Mouse (Mus musculus) heart, adult 11 months (tissue): ENCODE results near the gene Gm10142.
"Not testable (repeated sequence)": the region's sequence is repeated elsewhere in the genome, so short reads cannot be mapped to it uniquely, and the experiment has no call there.

ENCODE experiments used
- DNase-seq: peaks from one replicate; pipeline ENCODE4 v3.0.0; 2022

Gene Gm10142

DNA sequence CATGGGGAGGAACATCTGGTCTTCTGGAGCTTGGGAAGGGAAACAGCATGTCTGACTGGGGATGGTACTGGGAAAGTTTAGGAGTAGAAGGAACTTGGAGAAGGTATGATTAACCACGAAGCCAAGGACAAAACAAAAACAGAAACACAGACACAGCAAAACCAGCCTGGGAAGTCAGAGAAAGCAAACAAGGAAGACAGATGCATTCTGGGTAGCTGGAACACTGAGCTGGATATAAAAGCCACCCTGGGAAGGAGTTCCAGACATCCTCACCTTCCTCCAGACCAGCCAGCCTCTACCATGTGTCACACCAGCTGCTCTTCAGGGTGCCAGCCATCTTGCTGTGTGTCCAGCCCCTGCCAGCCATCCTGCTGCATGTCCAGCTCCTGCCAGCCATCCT, at the start of gene Gm10142:
Gm10142 (plus strand) TSS at position 301 of the 400 bp plus-strand sequence.
- DNase-seq, result no peak

DNA sequence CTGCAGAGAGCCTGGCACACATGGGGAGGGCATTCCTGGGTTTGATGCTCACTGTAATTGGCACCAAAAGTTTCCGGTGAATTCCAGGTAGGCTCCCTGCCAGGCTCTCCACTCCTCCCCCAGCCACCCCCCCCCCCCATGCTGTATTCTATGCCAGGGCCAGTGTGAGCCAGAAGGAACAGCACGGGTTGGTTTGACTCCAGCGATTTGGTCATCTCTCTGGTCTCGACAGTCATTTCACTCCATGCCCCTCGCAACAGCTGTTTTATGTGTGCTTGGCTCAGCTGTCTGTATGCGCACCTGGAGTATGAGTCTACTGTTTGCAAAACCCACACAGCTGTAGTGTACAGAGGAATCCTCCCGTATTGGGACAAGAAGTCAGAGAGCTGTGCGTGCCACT, 49.3 kb upstream of the Gm10142 start:
- no peak for DNase-seq

DNA sequence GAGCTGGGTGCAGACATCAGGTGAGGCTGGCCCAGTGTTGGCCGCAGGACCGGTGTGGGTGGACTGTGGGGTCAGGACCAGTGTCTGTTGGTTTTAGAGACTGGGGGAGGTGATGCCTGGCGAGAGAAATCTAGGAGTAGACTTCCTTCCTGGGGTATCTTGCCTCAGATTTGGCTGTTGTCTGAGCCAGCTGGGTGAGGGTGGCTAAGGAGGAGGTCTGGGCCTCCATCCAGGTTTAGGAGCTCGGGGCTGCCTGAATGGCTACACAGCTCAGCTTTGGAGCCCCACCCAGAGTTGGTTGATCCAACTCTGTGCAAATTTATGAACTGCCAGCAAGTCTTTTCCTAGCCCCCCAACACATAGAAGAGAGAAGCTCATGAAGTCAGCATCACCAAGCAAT, 48.2 kb upstream of the Gm10142 start:
- no peak for DNase-seq

DNA sequence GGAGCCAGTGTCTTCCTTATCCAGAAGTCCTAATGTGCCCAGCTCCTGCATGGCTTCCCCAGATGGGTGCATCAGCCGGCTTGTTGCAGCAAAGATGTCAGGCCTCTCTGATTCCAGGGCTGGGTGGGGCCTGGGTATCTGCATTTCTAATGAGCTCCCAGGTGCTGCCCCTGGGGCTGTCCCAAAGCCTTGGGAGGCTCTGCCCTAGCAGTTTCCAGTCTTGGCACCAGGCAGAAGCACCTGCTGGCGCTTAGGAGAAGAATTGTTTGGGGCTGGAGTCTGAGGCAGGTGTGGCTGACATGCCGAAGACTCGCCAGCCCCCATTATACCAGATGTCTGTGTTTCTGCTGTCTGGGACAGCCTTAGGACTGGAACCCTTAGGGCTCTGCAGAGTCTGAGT, 44.9 kb upstream of the Gm10142 start:
- no peak for DNase-seq

DNA sequence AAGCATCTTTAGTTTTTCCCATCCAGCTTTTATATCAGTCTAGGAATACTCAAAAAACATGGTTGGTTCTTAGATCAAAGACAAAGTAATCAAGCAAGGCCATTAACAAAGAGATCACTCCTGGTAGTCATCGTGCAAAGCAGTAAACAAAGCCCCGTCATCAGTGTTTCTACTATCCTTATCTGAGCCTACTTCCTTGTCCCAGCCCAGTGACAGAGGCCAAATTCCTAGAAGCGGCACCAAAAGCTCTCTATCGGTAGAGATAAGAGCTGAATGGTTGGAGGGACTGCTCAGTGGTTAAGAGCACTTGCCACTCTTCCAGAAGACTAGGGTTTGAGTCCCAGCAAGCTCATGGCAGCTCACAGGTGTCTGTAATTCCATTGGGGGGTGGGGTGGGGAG, 44.1 kb upstream of the Gm10142 start:
- DNase-seq, result no peak

DNA sequence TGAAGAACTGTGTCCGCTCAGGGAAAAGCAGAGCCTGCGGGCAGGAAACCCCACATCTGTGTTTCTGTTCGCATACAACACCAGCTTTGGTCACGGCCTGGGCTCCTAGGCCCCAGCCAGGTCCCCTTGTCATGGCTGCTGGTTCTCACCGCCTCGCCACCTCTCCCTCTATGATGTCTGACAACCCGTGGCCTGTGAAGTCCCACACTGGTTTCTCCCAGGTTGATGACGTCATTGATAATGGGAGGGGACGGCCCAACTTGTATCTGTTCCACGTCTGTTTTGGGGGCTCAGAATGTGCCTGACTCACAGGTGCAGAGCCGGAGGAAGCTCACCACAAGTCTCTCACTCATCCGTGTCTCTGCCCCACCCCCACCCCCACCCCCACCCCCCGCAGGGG, 41.8 kb upstream of the Gm10142 start:
- no peak for DNase-seq

DNA sequence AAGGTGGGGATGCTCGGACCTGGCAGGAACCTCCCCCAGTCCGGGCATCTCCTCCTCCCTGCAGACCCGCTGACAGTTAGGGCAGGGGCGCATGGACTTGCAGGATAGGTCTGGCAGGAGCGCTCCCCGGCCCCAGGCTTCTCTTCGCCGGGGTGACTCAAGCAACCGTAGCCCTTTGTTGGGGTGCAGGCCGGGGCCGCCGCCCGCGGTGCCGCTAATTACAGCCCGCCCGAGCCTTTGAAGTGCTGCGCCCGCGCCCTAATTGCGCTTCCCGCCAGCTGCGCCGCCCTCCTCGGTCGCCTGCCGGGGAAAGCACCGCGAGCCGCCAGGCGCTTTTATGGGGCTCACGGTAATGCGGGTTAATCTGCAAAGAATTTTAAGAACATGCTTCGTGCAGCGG, 38.0 kb upstream of the Gm10142 start:
- DNase-seq, result no peak

DNA sequence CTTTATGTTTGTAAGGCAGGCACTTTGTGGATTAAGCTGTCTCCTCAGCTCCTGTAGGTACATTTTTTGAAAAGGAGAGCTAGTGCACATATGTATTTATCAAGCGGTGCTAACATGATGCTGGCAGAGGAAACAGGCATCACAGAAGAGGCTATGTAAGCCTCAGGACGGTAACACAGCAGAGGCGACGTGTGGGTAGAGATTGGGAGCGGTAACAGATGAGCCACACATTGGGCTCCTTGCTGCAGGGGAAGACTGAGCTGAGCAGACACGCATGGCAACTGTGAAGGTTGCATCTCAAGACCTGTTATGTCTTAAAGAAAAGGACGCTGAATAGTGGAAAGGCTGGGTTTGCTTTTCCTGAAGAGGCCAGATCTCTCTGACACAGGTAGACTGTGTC, 32.6 kb upstream of the Gm10142 start:
- no peak for DNase-seq

DNA sequence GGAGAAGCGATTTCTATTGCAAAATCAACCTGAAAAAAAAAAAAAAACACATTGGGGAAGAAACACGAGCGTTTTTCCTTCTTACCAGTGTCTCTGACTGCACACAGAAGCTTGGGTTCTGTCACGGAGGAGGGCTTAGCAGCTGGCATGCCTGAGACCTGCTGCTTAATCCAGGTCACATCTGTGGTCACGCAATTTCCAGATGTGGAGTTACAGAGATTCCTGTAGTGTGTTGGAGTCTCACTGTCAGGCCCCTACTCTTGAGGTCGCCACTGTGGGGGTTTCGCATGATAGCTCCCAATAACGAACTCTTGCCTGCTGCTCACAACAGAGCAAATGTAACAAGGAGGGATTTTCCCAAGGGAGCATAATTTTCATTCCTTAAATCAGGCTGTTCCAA, 31.4 kb upstream of the Gm10142 start:
- DNase-seq, result no peak

DNA sequence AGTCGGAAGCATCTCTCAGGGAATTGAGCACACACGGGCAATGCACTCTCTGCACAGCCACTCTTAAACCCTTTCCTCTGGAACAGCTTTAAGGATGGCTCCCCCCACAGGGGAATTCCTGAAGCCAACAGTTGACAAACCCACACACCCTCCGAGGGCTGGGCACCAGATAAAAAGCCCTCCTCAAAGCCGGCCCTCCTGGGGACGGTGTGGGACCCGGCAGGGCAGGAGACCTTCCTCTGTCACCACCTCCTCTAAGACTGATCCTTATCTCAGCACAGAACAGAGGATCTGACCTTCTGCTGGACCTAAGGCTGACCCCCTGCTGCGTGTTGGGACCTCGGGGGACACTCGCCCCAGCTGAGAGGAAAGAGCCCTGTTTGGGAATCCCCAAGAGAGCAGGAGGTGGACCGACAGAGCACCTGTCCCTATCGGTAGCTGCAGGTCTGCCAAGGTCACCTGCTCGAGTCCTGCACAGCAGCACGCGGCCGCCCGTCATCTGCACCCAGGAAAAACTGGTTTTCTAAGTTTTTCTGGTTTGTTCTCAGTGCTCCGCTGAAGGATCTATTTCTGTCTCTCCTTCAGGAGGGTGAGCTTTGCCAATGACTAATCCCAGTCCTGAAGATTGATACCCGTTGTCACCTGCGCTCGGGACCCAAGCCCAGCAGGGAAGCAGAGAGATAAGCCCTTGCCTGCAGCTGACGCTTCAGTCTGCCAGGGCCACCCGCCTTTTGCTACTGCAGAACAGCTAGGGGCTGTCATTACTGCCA, 29.5 kb upstream of the Gm10142 start, which contains the start of gene Tspear:
Tspear (plus strand) TSS at position 675 of the 770 bp plus-strand sequence.
- no peak for DNase-seq

DNA sequence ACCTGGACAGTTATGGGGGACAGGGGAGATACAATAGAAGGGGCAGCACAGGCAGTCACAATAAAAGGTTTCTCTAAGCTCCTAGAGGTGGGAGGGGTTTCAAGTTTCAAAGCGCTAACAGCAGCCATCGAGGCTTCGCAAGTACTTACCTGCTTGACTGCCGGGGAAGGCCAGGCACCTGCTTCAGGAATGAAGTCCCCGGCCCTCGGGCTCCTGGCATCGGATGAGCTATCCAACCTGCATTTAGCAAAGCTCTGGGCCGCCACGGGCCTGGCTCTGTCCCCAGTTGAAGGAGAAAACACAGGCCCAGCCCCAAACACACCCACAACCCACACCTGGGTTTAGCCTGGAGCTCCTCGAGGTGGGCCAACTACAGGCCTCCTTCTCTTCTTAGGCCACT, 28.6 kb upstream of the Gm10142 start:
- DNase-seq, result no peak

DNA sequence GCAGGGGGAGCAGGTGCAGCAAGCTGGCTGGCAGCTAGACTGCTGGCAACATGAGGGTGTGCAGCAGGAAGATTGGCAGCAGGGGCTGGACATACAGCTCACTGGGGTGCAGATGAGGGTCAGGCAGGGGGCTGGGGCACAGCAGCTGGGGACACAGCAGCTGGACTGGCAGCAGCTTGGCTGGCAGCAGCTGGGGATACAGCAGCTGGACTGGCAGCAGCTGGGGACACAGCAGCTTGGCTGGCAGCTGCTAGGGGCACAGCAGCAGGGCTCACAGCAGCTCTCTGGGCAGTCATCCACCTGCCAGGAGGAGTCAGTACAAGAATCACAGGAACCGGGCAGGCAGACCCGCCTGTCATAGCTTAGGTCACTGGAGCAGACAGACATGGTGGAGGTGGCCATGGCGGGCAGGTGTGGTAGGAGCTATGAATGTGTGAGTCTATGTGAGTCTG, 25.2 kb upstream of the Gm10142 start, which contains the start of gene Gm19402:
Gm19402 (minus strand) TSS at position 402 of the 452 bp plus-strand sequence.
- DNase-seq, result peak; percentile 52

DNA sequence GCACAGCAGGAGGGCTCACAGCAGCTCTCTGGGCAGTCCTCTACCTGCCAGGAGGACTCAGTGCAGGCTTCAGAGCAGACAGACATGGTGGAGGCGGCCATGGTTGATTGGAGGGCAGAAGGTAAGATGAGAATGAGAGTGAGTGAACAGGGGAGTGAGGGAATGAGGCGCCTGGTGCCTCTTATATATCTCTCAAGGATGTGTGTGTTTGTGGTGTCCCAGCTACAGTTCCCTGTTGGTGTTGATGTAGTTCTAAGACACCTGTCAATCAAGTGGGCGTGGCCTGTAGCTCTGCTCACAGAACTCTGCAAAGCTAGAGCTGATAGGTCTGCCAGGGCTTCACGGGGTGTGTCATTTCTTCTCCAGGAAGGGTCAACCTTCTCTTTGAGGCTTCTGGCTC, 18.5 kb upstream of the Gm10142 start, which contains the start of gene Gm9508:
Gm9508 (minus strand) TSS at position 101 of the 400 bp plus-strand sequence.
- DNase-seq, result no peak

DNA sequence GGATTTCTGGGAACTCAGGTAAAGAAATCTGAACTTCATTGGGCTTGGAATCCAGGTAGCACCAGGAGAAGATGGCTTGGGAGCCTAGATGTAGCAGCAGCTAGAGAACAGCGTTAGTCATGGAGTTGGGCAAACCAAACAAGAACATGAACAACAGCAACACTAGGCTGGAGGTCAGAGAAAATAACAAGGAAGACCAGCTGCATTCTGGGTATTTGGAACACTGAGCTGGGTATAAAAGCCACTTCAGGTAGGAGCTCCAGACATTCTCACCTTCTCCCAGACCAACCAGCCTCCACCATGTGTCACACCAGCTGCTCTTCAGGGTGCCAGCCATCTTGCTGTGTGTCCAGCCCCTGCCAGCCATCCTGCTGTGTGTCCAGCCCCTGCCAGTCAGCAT, 9.3 kb upstream of the Gm10142 start, which contains the start of gene Gm10272:
Gm10272 (plus strand) TSS at position 301 of the 400 bp plus-strand sequence.
- no peak for DNase-seq

DNA sequence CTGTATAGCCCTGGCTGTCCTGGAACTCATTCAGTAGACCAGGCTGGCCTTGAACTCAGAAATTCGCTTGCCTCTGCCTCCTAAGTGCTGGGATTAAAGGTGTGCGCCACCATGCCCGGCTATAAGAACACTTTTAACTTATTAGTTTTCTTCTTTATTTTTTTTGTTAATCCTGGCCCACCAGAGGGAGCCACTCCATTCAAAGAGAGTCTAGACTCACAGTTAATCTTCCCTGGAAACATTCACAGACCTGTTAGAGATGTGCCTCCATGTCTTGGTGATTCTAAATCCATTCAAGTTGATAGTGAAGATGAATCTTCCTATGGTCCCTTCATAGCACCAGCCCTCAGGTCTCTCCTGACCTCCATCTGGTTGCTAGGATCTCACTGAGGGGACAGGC, 5.8 kb upstream of the Gm10142 start:
- no peak for DNase-seq

DNA sequence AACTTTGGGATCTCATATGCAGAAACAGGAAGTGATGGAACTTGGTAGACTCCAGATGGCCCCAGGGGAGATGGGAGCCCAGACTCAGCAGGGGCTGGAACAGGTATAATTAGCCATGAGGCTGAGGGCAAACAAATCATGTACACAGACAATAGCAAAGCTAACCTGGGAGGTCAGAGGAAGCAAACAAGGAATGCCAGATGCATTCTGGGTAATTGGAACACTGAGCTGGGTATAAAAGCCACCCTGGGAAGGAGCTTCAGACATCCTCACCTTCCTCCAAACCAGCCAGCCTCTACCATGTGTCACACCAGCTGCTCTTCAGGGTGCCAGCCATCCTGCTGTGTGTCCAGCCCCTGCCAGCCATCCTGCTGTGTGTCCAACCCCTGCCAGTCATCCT, 4.5 kb upstream of the Gm10142 start, which contains the start of gene Gm10024:
Gm10024 (plus strand) TSS at position 301 of the 400 bp plus-strand sequence.
- DNase-seq, result peak; percentile 83

DNA sequence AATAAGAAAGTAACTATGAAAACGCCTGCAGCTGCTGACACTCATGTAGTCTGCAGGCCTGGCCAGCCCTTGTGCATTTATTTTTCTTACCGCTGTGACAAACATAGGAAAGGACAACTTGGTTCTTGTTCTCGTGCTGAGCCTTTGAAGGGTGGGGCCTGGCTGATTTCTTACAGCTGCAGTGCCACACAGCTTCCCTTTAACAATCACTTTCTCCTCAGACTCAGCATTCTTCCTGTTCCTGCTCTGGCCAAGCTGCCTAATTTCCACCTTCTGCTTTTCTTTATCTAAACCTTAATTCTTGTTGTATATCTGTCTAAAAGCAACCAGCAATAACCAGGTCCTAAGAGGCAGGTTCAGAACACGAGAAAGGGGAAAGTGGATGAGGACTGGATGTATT, 1.9 kb upstream of the Gm10142 start:
- DNase-seq, result no peak

DNA sequence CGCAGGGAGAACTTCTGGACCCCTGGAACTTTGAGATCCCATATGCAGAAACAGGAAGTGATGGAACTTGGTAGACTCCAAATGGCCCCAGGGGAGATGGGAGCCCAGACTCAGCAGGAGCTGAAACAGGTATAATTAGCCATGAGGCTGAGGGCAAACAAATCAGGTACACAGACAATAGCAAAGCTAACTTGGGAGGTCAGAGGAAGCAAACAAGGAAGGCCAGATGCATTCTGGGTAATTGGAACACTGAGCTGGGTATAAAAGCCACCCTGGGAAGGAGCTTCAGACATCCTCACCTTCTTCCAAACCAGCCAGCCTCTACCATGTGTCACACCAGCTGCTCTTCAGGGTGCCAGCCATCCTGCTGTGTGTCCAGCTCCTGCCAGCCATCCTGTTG, 4.7 kb downstream of the Gm10142 start, which contains the start of gene Krtap12-1:
Krtap12-1 (plus strand) TSS at position 301 of the 400 bp plus-strand sequence.
- not testable (repeated sequence) for DNase-seq

DNA sequence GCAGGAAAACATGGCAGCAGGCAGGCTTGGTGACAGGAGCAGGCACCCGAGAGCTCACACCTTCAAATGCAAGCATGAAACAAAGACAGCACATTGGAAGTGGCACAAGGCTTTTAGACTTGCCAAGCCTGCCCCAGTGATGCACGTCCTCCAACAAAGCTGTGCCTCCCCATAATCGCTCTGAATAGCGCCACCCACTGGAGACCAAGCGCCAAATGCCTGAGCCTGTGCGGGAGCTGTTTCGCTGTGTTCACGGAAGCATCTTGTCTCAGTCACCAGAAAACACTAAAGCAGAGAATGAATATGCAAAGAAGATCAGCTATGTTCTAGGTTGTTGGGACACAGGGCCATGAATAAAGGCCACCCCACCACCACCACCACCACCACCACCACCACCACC, 9.2 kb downstream of the Gm10142 start:
- DNase-seq, result no peak

DNA sequence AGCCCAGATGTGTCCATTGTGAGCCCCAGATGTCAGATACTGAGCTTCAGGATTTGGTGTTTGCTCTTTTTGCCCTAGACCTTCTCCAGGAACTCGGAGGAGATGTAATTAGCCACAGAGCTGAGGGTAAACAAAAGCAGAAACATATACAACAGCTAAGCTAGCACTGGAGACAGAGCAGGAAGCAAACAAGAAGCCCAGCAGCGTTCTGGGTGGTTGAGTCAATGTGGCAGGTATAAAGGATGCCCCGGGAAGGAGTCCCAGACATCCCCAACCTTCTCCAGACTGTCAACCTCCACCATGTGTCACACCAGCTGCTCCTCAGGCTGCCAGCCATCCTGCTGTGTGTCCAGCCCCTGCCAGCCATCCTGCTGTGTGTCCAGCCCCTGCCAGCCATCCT, 10.6 kb downstream of the Gm10142 start, which contains the start of gene Gm10100:
Gm10100 (plus strand) TSS at position 301 of the 400 bp plus-strand sequence.
- no peak for DNase-seq

DNA sequence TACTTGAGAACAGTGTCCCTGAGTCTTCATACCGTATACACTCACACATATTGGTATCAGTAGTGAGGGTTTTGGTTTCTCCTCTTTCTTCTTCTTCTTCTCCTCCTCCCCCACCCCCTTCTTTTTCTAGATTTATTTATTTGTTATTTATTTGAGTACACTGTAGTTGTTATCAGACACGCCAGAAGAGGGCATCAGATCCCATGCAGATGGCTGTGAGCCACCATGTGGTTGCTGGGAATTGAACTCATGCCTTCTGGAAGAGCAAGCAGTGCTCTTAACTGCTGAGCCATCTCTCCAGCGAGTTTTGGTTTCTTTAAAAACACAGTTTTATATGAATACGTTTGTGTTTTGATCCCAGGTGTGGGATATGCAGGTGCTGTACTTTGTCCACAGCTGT, 12.7 kb downstream of the Gm10142 start:
- no peak for DNase-seq

DNA sequence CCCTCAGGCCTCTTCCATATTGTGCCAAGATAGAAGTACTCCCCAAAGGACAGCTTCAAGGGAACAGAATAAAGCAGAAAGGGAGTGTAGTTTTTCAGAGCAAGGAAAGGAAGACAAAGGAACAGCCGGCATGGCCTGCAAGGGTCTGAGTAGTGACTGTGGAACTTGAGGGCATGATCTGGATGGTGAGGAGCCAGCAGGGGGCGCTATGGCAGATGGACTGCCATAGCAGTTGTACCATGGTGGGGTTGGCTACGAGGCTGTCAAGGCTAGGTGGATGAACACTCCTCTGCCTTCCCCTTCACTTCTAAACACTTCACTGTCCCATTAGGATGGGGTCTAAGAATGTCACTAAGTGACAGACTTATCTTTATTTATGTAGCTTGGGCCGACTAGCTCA, 13.6 kb downstream of the Gm10142 start:
- DNase-seq, result no peak

DNA sequence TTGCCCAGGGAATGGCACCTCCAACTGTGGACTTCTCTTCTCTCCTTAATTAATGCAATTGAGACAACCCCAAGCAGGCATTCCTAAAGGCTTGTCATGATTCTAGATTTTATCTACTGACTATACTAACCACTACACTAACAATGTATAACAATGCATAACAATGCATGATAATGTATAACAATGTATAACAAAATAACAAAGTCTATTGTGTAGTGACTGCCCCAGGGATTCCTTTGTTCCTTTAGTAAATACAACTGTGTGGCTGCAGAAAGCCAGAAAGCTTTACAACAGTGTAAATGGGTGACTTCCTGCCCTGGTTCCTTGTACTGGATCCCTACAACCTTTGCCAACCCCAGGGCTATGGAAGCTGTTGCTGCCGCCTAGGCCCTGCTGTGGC, 20.3 kb downstream of the Gm10142 start:
- DNase-seq, result no peak

DNA sequence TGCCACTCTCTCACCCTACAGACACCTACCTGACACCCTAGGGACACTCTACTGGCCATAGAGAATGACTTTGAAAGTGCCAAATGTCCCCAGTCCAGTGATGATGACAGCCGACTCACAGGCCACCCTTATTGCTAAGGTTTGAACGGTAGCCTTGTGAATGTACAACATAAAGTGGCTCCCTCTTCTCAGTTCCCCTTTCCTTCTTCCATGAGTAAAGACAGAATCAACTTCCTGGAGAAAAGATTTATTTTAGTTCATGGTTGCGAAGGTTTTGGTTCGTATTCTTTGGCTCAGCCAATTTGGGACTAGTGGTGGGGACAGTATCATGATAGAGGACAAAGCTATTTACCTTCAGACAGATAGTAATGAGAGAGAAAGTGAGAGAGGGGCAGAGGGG, 23.3 kb downstream of the Gm10142 start:
- DNase-seq, result no peak
